Mouse (Mus musculus) midbrain, embryonic 11.5 days (tissue): ENCODE results near the gene Nrip2. TPM values are rescaled to one million over a fixed set of nuclear protein-coding genes. Genes with fewer than 3 reads are reported as not detected.

Experiments
- ATAC-seq: fragments of 200-750 bp; cut with Nextera tagmentation; 2 replicates; pipeline ENCODE4 v1.8.0; 2017; ENCODE audit warnings: moderate TSS enrichment, moderate library complexity; ENCODE audit not compliant: low FRiP score
- DNase-seq: peaks from one replicate; pipeline ENCODE4 v3.0.0; 2015; ENCODE audit warnings: low spot score; ENCODE audit errors: missing footprints
- H3K27ac ChIP-seq: fragments of 300-500 bp; sonication (generic); 2 replicates; pipeline ENCODE4 v1.5.1; 2014; ENCODE audit warnings: low read depth, low read length
- H3K27me3 ChIP-seq: fragments of 300-500 bp; sonication (generic); 2 replicates; pipeline ENCODE4 v1.6.1; 2014; ENCODE audit warnings: mild to moderate bottlenecking, low read length, moderate library complexity, mixed read lengths; ENCODE audit not compliant: control insufficient read depth, insufficient read depth
- H3K36me3 ChIP-seq: fragments of 300-500 bp; sonication (generic); 2 replicates; pipeline ENCODE4 v1.6.1; 2014; ENCODE audit warnings: mild to moderate bottlenecking, low read length, moderate library complexity, mixed read lengths; ENCODE audit not compliant: control insufficient read depth, insufficient read depth
- H3K4me1 ChIP-seq: fragments of 300-500 bp; sonication (generic); 2 replicates; pipeline ENCODE4 v1.6.1; 2014; ENCODE audit warnings: low read length; ENCODE audit not compliant: control insufficient read depth, insufficient read depth
- H3K4me2 ChIP-seq: fragments of 300-500 bp; sonication (generic); 2 replicates; pipeline ENCODE4 v1.6.1; 2014; ENCODE audit warnings: mild to moderate bottlenecking, moderate library complexity
- H3K4me3 ChIP-seq: fragments of 300-500 bp; sonication (generic); 2 replicates; pipeline ENCODE4 v1.5.1; 2014; ENCODE audit warnings: low read depth, low read length
- H3K9ac ChIP-seq: fragments of 300-500 bp; sonication (generic); 2 replicates; pipeline ENCODE4 v1.6.1; 2014; ENCODE audit warnings: low read length
- H3K9me3 ChIP-seq: fragments of 300-500 bp; sonication (generic); 2 replicates; pipeline ENCODE4 v1.6.1; 2016; ENCODE audit warnings: low read length; ENCODE audit not compliant: control insufficient read depth
- WGBS: fragments of 180-500 bp; shearing (Covaris S2); extraction: QIAGEN DNeasy Blood & Tissue Kit; methylation state at CpG from one replicate; pipeline ENCODE4 v1.1.7; 2014; 5-methylcytosine and 5-hydroxymethylcytosine counted together
- polyA plus RNA-seq: library from polyadenylated mRNA; unstranded; fragments of >200 nt; fragmentation: Nextera tagmentation; extraction: Ambion mirVana; gene quantifications from 2 replicates; pipeline ENCODE4 v1.2.1, GENCODE M21; 2014

Gene Nrip2
- polyA plus RNA-seq, 1 experiment from 2014 or later: 2.7 TPM

DNA sequence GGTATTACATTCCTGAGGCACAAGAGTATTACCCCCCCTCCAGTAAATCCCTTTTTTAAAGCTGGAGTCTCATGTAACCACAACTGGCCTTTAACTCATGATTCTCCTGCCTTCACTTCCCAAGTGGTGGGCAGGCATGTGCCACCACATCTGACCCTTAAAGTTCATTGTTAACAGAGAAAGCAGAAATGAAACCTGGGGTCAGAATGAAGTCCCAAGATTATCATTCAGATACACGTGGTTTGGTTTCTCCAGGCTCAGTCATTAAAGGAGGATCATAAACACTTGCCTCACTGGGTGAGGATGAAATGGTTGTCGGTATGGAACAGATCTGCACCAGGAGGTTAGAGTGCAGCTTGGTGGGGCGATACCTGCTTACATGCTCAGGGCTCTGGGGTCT lies 17.8 kb upstream of the Nrip2 start:
- WGBS: 74% methylated on average over 3 of the region's 3 CpGs
- ATAC-seq (no peak), DNase-seq (no peak)
- Histone ChIP-seq H3K9me3 (no peaks in the 10 kb centered on the region), H3K4me3 (no peak overlapping the region), H3K4me2 (no peak overlapping the region), H3K36me3 (no peaks in the 10 kb centered on the region), H3K27ac (no peak overlapping the region), H3K4me1 (no peaks in the 10 kb centered on the region), H3K9ac (no peak overlapping the region), H3K27me3 (no peaks in the 10 kb centered on the region)

DNA sequence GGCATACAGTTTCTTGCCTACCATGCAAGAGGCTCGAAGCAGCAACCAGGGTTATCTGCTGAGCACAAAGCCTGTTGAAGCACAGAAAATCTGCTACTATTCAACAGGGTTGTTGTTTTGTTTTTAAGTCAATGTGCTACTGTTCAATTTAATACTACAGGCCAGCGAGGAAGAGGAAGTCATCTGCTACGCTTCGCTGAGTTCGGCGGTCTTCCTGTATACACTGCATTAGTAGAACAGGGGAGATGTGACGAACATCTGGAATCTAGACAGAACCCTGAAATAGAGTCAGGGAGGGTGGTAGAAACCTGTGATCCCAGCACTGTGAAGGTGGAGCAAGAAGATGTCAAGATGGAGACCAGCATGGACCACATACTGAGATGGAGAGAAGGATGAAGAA lies 15.3 kb upstream of the Nrip2 start:
- Histone ChIP-seq H3K27ac (no peak overlapping the region), H3K36me3 (no peaks in the 10 kb centered on the region), H3K4me2 (no peak overlapping the region), H3K27me3 (no peaks in the 10 kb centered on the region), H3K9ac (no peak overlapping the region), H3K4me1 (no peaks in the 10 kb centered on the region), H3K4me3 (no peak overlapping the region), H3K9me3 (no peaks in the 10 kb centered on the region)
- DNase-seq (no peak), ATAC-seq (no peak)
- WGBS: 81% methylated on average over 7 of the region's 7 CpGs

DNA sequence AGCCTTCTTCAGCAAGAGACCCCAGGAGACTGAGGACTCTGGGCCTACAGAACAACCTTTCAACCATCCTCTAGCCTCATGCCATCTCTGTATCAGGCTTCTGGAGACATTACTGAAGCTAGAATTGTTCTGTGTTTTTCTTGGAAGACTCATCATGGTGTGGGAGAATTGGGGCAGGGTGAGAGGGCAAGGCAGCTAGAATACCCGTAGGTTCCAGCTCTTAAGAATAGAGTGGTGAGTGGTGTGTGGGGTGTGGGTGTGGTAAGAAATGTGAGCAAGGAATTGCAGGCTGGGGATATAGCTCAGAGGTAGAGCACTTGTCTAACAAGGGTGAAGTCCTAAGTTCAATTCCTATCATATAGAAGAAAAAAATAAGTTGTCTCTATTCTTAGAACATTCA lies 14.1 kb upstream of the Nrip2 start:
- no peak overlapping the region for H3K4me3 ChIP-seq
- no peaks in the 10 kb centered on the region for H3K4me1 ChIP-seq
- H3K9ac ChIP-seq: no peak overlapping the region
- DNase-seq: peak; percentile 26
- H3K27me3 ChIP-seq: no peaks in the 10 kb centered on the region
- H3K36me3 ChIP-seq: no peaks in the 10 kb centered on the region
- no peaks in the 10 kb centered on the region for H3K9me3 ChIP-seq
- 90% methylated on average over 1 of the region's 1 CpGs for WGBS
- no peak overlapping the region for H3K4me2 ChIP-seq
- no peak overlapping the region for H3K27ac ChIP-seq
- no peak for ATAC-seq

DNA sequence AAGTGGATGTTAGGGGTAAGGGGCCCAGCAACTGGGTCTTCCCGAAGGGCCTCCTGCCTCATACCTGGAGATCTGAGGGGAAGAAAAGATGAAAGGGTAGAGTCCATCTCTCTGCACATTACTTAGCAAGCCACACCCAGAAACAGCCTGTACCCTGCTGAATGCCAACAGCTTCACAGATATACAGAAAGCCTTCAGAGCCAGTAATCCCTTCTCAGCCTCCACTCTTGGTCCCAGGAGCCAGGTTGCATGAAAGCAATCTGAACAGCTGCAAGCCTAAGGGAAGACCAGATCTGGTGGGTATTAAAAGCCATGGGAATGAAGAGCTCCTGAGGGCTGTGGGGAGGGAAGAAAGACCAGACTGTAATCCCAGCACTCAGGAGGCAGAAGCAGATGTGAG lies 9.9 kb upstream of the Nrip2 start:
- no peak overlapping the region for H3K9ac ChIP-seq
- peak; percentile 81 for DNase-seq
- no peaks in the 10 kb centered on the region for H3K36me3 ChIP-seq
- no peak overlapping the region for H3K27ac ChIP-seq
- 86% methylated on average over 1 of the region's 1 CpGs for WGBS
- ATAC-seq: no peak
- H3K9me3 ChIP-seq: no peaks in the 10 kb centered on the region
- no peak overlapping the region for H3K4me2 ChIP-seq
- H3K4me1 ChIP-seq: no peaks in the 10 kb centered on the region
- H3K4me3 ChIP-seq: no peak overlapping the region
- no peaks in the 10 kb centered on the region for H3K27me3 ChIP-seq

DNA sequence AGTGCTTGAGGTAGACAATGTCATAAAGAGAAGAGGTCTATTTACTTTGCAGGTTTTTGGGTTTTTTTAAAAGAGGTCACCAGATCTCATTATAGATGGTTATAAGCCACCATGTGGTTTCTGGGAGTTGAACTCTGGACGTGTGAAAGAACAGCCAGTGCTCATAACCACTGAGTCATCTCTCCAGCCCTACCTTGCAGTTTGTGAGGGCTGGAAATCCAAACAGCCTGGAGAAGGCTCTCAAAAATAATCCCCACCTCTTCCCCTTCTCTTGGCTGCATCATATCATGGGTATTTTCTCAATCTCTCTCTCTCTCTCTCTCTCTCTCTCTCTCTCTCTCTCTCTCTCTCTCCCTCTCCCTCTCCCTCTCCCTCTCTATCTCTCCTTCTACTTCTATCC lies 8.4 kb upstream of the Nrip2 start:
- no peaks in the 10 kb centered on the region for H3K36me3 ChIP-seq
- 57% methylated on average over 1 of the region's 1 CpGs for WGBS
- H3K4me3 ChIP-seq: no peak overlapping the region
- ATAC-seq (no peak), DNase-seq (peak; percentile 21)
- H3K27me3 ChIP-seq: no peaks in the 10 kb centered on the region
- H3K27ac ChIP-seq: no peak overlapping the region
- no peak overlapping the region for H3K9ac ChIP-seq
- H3K9me3 ChIP-seq: no peaks in the 10 kb centered on the region
- no peaks in the 10 kb centered on the region for H3K4me1 ChIP-seq
- H3K4me2 ChIP-seq: no peak overlapping the region

DNA sequence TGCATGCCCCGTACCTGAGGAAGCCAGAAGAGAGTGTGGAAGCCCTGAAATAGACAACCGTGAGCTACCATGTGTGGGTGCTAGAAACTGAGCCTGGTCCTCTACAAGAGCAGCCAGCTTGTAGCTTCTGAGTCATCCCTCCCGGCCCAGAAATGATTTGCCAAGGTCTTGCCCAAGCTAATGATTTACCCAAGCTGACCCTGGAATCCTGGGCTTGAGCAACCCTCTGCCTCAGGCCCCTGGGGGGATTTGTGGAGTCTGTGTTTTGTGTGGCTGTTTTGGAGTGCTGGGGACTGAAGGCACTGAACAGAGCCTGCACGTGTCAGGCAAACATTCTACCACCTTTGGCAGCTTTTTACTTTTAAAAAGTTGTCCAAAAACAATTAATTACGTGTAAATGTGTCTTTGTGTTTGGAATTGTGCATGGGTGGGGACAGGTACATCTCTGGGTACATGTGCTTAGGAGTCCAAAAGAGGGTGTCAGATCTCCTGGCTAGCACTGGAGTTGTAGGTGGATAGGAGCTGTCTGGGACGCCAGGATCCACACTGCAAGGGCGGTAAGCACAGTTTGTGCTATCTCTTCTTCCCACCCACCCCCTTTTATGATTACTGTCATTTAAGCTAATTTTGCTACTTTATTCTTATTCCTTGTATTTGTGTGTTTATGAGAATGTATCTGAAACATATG lies 1.4 kb upstream of the Nrip2 start:
- H3K4me1 ChIP-seq: no peaks in the 10 kb centered on the region
- H3K9ac ChIP-seq: no peak overlapping the region
- H3K4me3 ChIP-seq: no peak overlapping the region
- H3K27me3 ChIP-seq: no peaks in the 10 kb centered on the region
- WGBS: 83% methylated on average over 7 of the region's 7 CpGs
- no peaks in the 10 kb centered on the region for H3K36me3 ChIP-seq
- no peak overlapping the region for H3K27ac ChIP-seq
- ATAC-seq (no peak), DNase-seq (no peak)
- no peak overlapping the region for H3K4me2 ChIP-seq
- H3K9me3 ChIP-seq: no peaks in the 10 kb centered on the region

DNA sequence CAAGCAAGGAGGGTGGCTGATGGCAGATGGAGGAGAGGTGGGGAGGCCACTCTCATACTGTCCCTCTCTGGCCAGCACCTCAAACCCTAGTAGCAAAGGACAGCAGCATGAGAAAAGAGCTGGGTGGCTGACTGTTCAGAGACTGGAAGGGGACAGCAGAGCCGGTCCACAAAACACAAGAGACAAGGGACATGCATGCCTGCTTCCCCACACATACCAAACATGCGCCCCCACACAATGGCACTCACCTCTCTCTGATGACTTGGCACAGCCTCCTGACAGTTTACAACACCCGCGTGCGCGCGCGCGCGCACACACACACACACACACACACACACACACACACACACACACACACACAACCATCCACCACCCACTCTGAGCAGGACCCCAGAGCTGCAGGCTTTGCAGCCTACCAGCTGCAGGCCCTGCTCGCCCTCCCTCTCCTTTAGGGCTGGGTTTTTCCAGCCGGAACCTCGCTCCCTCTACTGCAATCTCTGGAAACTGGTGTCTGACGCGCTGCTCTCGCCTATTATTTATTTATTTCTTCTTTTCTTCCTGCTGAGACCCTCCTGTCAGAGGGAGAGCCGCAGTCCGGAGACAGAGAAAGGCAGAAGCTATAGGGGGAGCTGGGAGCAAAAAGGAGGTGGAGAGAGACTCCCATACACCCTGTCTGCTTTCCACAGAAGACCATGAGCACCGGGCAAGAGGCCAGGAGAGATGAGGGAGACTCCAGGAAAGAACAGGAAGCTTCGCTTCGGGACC lies 507 bp downstream of the Nrip2 start:
- Histone ChIP-seq H3K4me1 (no peaks in the 10 kb centered on the region), H3K27ac (no peak overlapping the region), H3K9me3 (no peaks in the 10 kb centered on the region), H3K27me3 (no peaks in the 10 kb centered on the region), H3K4me3 (no peak overlapping the region), H3K9ac (no peak overlapping the region; the same call in 1 of the 2 replicates), H3K4me2 (no peak overlapping the region), H3K36me3 (no peaks in the 10 kb centered on the region)
- DNase-seq (no peak), ATAC-seq (peak; percentile 78)
- whole genome bisulfite sequencing: 53% methylated on average over 21 of the region's 21 CpGs

DNA sequence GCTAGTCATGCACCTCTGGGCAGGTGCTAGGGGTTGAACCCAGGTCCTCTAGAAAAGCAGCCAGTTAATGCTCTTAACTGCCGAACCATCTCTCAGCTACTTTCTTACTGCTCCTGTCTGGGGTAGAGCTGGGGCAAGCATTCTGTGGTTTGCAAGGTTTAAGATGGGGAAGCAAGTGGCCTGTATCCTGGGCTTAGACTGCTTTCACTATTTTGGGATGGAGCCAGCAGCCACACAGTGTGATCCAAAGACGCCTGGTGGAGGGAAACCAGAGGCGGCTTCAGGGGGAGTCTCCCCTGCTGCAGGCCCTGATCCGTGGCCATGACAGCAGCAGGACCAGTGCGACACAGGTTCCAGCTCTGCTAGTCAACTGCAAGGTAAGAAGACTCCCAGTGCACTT lies 5.6 kb downstream of the Nrip2 start:
- Histone ChIP-seq H3K27me3 (no peaks in the 10 kb centered on the region), H3K4me2 (no peak overlapping the region), H3K4me1 (no peaks in the 10 kb centered on the region), H3K4me3 (no peak overlapping the region), H3K36me3 (peaks cover 14% of the 10 kb centered on the region), H3K9ac (no peak overlapping the region), H3K27ac (no peak overlapping the region), H3K9me3 (no peaks in the 10 kb centered on the region)
- WGBS: 56% methylated on average over 5 of the region's 5 CpGs
- DNase-seq: no peak
- no peak for ATAC-seq

DNA sequence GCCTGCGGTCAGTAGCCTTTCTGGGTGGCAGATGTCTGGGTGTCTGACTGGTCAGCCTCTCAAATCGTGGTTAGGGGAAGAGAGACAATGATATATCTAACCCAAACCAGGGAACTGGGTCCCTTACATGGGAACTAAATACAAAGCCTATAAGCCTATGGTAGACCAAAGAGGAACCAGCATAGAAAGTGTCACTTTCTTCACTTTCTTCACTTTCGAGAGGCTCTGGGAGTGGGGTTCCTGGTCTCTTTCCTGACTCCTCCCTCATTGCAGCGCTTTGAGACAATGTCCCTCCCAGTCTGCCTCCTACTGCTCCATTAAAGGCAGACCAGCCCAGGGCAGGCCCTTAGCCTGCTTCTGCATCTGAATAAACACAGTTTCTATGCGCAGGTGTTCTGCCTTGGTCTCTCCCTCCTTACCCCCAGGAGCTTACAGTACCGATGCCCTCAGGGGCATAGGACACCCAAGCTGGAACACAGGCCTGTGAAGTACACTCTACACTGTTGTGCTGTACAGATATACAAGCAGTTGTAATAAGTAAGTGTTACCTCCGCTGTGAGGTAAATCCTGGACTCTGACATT lies 9.5 kb downstream of the Nrip2 start:
- Histone ChIP-seq H3K27ac (no peak overlapping the region), H3K4me2 (no peak overlapping the region), H3K4me3 (no peak overlapping the region), H3K9me3 (no peaks in the 10 kb centered on the region), H3K9ac (no peak overlapping the region), H3K4me1 (no peaks in the 10 kb centered on the region), H3K27me3 (no peaks in the 10 kb centered on the region), H3K36me3 (peaks cover 25% of the 10 kb centered on the region)
- 85% methylated on average over 7 of the region's 7 CpGs for whole genome bisulfite sequencing
- no peak for DNase-seq
- ATAC-seq: no peak
